8 mouse cellular contexts compared by ENCODE assay signal in genomic region chr13:20133602-20134394, GRCm38 (mm10). TPM values are rescaled to one million over a fixed set of nuclear protein-coding genes. Genes with fewer than 3 reads are reported as not detected.
DNase-seq lines count a peak whose midpoint lies in the region; ATAC-seq lines count a peak whose summit lies in the region.

No protein-coding gene starts in this region.

- peak; percentile 14 to 61 for DNase-seq in adrenal gland, postnatal 36 days
- DNase-seq in adrenal gland, postnatal 25 days = no peak
- DNase-seq in 3T3-L1 (ENCODE audit: low read depth, low spot score) = peak; percentile 88
- DNase-seq in gastrocnemius, postnatal 14 days = peak; percentile 50
- peak; percentile 66 to 75 for DNase-seq in lung, postnatal 4 days
- no peak for DNase-seq in left cerebral cortex, adult 18-20 months (ENCODE audit: low spot score in 2 of 2)
- no peak for DNase-seq in spleen, postnatal 4 days (ENCODE audit: low spot score in 2 of 2)

- ATAC-seq in inflammation-experienced regulatory T-cells, adult 6 months = peak; percentile 12

- intact Hi-C loops in gastrocnemius, postnatal 14 days (cut with DNase I; ENCODE audit: low total_unique reads) = no loop called here

RNA-seq across cellular contexts. Expression of gene Elmo1, which starts 43.4 kb away (rescaled TPM):
- 10 to 100 TPM; 13.0 to 16.5 TPM for total RNA-seq in adrenal gland, postnatal 36 days (2021)
- 18.8 and 22.2 TPM in 2 replicates for total RNA-seq in adrenal gland, postnatal 25 days (2021)
- total RNA-seq in gastrocnemius, postnatal 14 days (2021) = 10 to 100 TPM; 11.4 to 12.3 TPM
- 100 to 1,000 TPM in 2 of 3 experiments, 10 to 100 TPM in 1; 94.0 to 116 (median 111) TPM for polyA plus RNA-seq in inflammation-experienced regulatory T-cells, adult 6 months (2017; shearing (Covaris generic))
- total RNA-seq in left cerebral cortex, adult 18-20 months (2021) = 10 to 100 TPM; 64.7 to 66.4 TPM

Comparison
In these comparisons a context has a peak if more than half of its experiments do, and no peak if none do; other contexts are left out.
1. DNase-seq: peak in adrenal gland, postnatal 36 days (2 of 2), 3T3-L1 (single experiment), gastrocnemius, postnatal 14 days (single experiment) and lung, postnatal 4 days (2 of 2); none in adrenal gland, postnatal 25 days (single experiment), left cerebral cortex, adult 18-20 months (0 of 2) and spleen, postnatal 4 days (0 of 2).